Mouse (Mus musculus) heart, postnatal 14 days (tissue): Measurements from ENCODE around the gene Gramd1b. TPM values are rescaled to one million over a fixed set of nuclear protein-coding genes. Genes with fewer than 3 reads are reported as not detected.

Experiments
- DNase-seq, 2 experiments: peaks; one replicate each; pipeline ENCODE4 v3.0.0; 2021 to 2022
- intact Hi-C: fragments of 180-260 bp; cut with DNase I; formaldehyde crosslinking; loops from one replicate; pipeline ENCODE4 v1.15.1; 2025
- total RNA-seq, 2 experiments: library from RNA; stranded (reverse); gene quantifications; 2 replicates each; pipeline ENCODE4 v1.2.3; 2021

Gene Gramd1b
- total RNA-seq, 2 experiments from 2014 or later: 19.2 to 24.5 TPM

- no peak for DNase-seq
- intact Hi-C loops: loop anchor here (5.0 kb wide), 1 partner anchor 76 kb away; no protein-coding TSS in a partner anchor
These were observed 285.1 kb downstream of the Gramd1b start for GRCm38 (mm10) chr9:40245974-40246665.

- no peak for DNase-seq
- intact Hi-C loops: loop anchor here (5.0 kb wide), 1 partner anchor 77 kb away; no protein-coding TSS in a partner anchor
These were observed 285.7 kb downstream of the Gramd1b start for GRCm38 (mm10) chr9:40245466-40245865.

Other genes starting within 250 kb of the Gramd1b start
- gene Gm21915, start 139.2 kb upstream of the Gramd1b start, total RNA-seq: not detected
- 1 to 10 TPM; 4.2 to 6.0 TPM for gene Clmp, start 154.6 kb upstream of the Gramd1b start, total RNA-seq